Mouse (Mus musculus): ENCODE measurements around the gene S100a4. TPM values are rescaled to one million over a fixed set of nuclear protein-coding genes. Genes with fewer than 3 reads are reported as not detected.
A peak's percentile ranks its signal among the peaks of the same experiment; 100 is the strongest.

The S100a4 gene
- 0.34 and 0.50 TPM in 2 replicates for polyA plus RNA-seq (2014; fragmentation: Nextera tagmentation; extraction: Ambion mirVana)

DNA sequence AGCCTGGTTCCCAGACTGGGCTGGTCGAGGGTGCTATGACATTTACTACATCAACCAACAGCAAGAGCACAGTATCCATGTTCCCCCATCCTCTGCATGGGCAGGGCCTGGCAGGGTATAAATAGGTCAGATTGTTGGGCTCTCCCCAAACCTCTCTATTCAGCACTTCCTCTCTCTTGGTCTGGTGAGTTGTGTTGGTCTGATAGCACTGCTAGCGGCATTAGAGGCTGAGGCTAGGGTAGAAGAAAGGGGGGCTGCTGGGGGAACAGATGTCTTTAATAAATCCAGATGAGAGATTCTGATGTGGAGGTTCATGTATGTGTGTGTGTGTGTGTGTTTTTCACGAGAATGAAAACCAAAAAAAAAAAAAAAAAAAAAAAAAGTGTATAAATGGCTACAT, at the start of gene S100a4:
S100a4 (plus strand) TSS at position 149 of the 400 bp plus-strand sequence.
- Histone ChIP-seq H3K4me1 (ENCODE audit: control insufficient read depth, insufficient read depth, low read length) (no peaks in the 10 kb centered on the region), H3K4me2 (no peak within 1 kb of the TSS), H3K9me3 (ENCODE audit: control insufficient read depth, low read length) (no peaks in the 10 kb centered on the region), H3K9ac (ENCODE audit: low read length) (no peak within 1 kb of the TSS), H3K4me3 (ENCODE audit: low read depth, low read length) (no peak within 1 kb of the TSS), H3K27me3 (ENCODE audit: control insufficient read depth, insufficient read depth, low read length) (no peaks in the 10 kb centered on the region), H3K27ac (ENCODE audit: low read depth, low read length) (no peak within 1 kb of the TSS), H3K36me3 (ENCODE audit: control insufficient read depth, insufficient read depth, low read length) (no peaks in the 10 kb centered on the region)
- WGBS, result 67% methylated on average over 3 of the region's 3 CpGs
- ATAC-seq (ENCODE audit: low FRiP score) (no peak), DNase-seq (ENCODE audit: low spot score, missing footprints) (peak; percentile 61)

DNA sequence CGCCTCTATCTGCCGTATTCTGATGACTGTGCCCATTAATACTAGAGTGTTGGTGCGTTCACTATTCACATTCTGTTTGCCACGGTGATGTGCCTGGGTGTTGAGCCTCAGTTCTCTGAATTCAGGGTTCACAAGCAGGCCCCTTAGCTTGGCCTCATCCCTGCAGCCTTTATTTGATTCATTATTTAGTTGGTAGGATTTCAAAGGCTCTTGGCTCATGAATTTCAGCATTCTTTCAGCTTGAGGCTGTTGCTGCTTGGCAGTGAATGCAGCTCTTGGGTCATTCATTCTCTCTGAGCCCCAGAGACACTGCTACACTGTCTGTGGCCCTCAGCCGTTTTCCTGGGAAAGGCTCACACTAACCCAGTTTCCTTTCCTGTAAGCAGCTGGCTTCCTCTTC, 47.6 kb upstream of the S100a4 start:
- ATAC-seq (ENCODE audit: low FRiP score) (peak; percentile 79), DNase-seq (ENCODE audit: low spot score, missing footprints) (no peak)
- Histone ChIP-seq H3K4me1 (ENCODE audit: control insufficient read depth, insufficient read depth, low read length) (no peaks in the 10 kb centered on the region), H3K36me3 (ENCODE audit: control insufficient read depth, insufficient read depth, low read length) (no peaks in the 10 kb centered on the region), H3K4me3 (ENCODE audit: low read depth, low read length) (no peak overlapping the region), H3K9ac (ENCODE audit: low read length) (no peak overlapping the region), H3K27me3 (ENCODE audit: control insufficient read depth, insufficient read depth, low read length) (no peaks in the 10 kb centered on the region), H3K9me3 (ENCODE audit: control insufficient read depth, low read length) (no peaks in the 10 kb centered on the region), H3K4me2 (no peak overlapping the region), H3K27ac (ENCODE audit: low read depth, low read length) (no peak overlapping the region)
- 51% methylated on average over 5 of the region's 5 CpGs for WGBS

DNA sequence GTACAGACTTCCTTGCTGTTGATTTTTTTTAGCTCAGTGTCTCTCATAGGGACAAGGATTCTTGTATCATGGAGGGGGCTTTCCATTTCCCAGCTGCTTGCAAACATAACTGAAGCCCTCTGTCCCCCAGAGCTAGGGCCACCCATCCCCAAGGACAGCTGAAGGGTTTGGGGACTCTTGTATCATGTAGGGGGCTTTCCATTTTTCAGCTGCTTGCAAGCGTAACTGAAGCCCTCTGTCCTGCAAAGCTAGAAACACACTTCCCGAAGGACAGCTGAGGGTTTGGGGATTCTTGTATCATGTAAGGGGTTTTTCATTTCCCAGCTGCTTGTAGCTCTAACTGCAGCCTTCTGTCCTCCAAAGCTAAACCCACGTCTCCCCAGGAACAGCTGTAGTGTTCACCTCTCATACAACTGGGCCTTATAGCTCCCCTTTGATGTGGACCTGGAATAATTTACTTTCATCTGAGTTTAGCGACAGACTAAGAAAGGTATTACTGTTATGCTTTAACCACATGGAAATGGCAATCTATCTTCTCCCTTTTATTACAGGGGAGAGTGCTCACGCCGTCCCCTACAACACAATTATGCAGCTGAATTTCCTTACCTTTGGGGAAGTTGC, 43.5 kb upstream of the S100a4 start, which contains the start of gene S100a3:
S100a3 (plus strand) TSS at position 571 of the 621 bp plus-strand sequence.
- 84% methylated on average over 6 of the region's 6 CpGs for WGBS
- no peaks in the 10 kb centered on the region for H3K9me3 ChIP-seq (ENCODE audit: control insufficient read depth, low read length)
- no peak within 1 kb of the TSS for H3K27ac ChIP-seq (ENCODE audit: low read depth, low read length)
- no peak within 1 kb of the TSS for H3K4me2 ChIP-seq
- DNase-seq (ENCODE audit: low spot score, missing footprints) (no peak), ATAC-seq (ENCODE audit: low FRiP score) (no peak)
- H3K36me3 ChIP-seq (ENCODE audit: control insufficient read depth, insufficient read depth, low read length), result no peaks in the 10 kb centered on the region
- no peaks in the 10 kb centered on the region for H3K27me3 ChIP-seq (ENCODE audit: control insufficient read depth, insufficient read depth, low read length)
- H3K4me1 ChIP-seq (ENCODE audit: control insufficient read depth, insufficient read depth, low read length), result no peaks in the 10 kb centered on the region
- H3K9ac ChIP-seq (ENCODE audit: low read length), result no peak within 1 kb of the TSS
- H3K4me3 ChIP-seq (ENCODE audit: low read depth, low read length), result no peak within 1 kb of the TSS

DNA sequence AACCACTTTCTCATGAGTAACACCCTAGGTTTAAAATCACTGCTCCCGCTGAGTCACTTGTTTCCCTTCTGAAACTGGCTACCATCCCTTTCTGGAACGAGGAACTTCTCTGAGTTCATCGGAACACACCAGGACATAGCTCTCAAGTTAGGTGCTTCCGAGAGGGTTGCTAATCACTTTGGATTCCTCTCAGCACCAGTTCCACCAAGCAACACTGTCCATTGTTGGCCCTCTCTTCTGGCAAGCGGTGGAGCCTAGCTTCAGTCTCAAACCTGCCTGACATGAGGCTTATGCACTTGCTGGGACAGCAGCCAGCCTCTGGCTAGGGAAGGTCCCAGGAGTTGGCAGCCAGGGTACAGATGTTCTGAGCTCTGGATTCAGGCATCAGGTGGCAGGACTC, 28.9 kb upstream of the S100a4 start:
- H3K4me2 ChIP-seq, result no peak overlapping the region
- H3K9me3 ChIP-seq (ENCODE audit: control insufficient read depth, low read length), result no peaks in the 10 kb centered on the region

DNA sequence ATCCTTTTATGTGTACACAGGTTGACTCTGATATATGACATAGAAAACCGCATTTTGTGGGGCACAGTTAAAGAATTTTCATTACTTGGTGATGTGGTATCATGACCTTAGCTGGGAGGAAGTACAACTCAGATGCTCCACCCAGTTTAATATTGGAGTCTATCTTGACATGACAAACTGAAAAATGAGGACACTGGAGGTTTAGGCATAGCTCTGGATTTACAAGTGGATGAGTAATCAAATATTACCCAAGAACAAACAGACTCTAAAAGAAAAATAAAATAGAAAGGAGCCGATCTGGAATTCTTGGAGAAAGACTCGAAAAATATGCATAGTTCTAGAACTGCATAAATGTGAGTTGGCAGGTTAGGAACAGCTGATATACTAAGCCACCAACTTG, 28.3 kb upstream of the S100a4 start:
- Histone ChIP-seq H3K4me3 (ENCODE audit: low read depth, low read length) (no peak overlapping the region), H3K4me1 (ENCODE audit: control insufficient read depth, insufficient read depth, low read length) (no peaks in the 10 kb centered on the region), H3K27me3 (ENCODE audit: control insufficient read depth, insufficient read depth, low read length) (no peaks in the 10 kb centered on the region), H3K36me3 (ENCODE audit: control insufficient read depth, insufficient read depth, low read length) (no peaks in the 10 kb centered on the region), H3K9me3 (ENCODE audit: control insufficient read depth, low read length) (no peaks in the 10 kb centered on the region), H3K9ac (ENCODE audit: low read length) (no peak overlapping the region), H3K4me2 (no peak overlapping the region), H3K27ac (ENCODE audit: low read depth, low read length) (no peak overlapping the region)
- ATAC-seq (ENCODE audit: low FRiP score) (no peak), DNase-seq (ENCODE audit: low spot score, missing footprints) (no peak)
- WGBS, result 90% methylated on average over 3 of the region's 3 CpGs

More for the DNA sequence above, 28.9 kb upstream of the S100a4 start:
- H3K4me3 ChIP-seq (ENCODE audit: low read depth, low read length), result no peak overlapping the region
- no peaks in the 10 kb centered on the region for H3K36me3 ChIP-seq (ENCODE audit: control insufficient read depth, insufficient read depth, low read length)
- WGBS, result 74% methylated on average over 5 of the region's 5 CpGs
- no peaks in the 10 kb centered on the region for H3K4me1 ChIP-seq (ENCODE audit: control insufficient read depth, insufficient read depth, low read length)
- no peak overlapping the region for H3K9ac ChIP-seq (ENCODE audit: low read length)
- H3K27ac ChIP-seq (ENCODE audit: low read depth, low read length), result no peak overlapping the region
- DNase-seq (ENCODE audit: low spot score, missing footprints), result no peak
- ATAC-seq (ENCODE audit: low FRiP score), result no peak
- H3K27me3 ChIP-seq (ENCODE audit: control insufficient read depth, insufficient read depth, low read length), result no peaks in the 10 kb centered on the region

DNA sequence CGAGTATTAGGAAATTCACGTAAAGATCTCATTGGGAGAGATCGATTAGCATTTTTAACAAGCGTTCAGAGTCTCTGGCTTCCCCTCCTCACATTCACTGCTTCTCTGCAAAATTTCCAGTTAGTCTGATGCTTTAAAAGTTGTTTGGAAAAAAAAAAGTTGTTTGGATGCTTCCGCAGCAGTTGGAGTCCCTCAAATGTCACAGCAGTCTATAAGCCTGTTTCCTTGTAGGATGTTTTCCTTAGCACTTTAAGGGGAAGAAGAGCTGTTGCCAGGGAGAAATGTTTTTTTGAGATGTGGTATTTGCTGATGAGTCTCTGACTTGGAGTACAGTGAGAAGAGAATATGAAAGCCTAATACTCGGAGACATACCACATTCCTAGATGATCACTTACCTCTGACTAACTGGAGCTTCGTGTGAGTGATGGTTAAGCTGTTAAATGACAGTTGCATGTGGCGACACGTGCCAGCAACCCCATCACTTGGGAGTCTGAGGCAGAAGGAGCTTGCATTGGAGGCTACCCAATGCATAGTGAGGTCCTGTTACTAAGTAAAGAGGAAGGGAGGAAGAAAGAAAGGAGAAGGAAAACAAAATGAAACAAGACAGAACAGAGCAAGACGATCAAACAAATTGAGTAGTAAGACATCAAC, 27.1 kb upstream of the S100a4 start:
- WGBS, result 75% methylated on average over 10 of the region's 10 CpGs
- H3K4me3 ChIP-seq (ENCODE audit: low read depth, low read length), result no peak overlapping the region
- ATAC-seq (ENCODE audit: low FRiP score), result no peak
- H3K9me3 ChIP-seq (ENCODE audit: control insufficient read depth, low read length), result no peaks in the 10 kb centered on the region
- no peak overlapping the region for H3K27ac ChIP-seq (ENCODE audit: low read depth, low read length)
- DNase-seq (ENCODE audit: low spot score, missing footprints), result no peak
- H3K9ac ChIP-seq (ENCODE audit: low read length), result no peak overlapping the region
- H3K4me1 ChIP-seq (ENCODE audit: control insufficient read depth, insufficient read depth, low read length), result no peaks in the 10 kb centered on the region
- no peaks in the 10 kb centered on the region for H3K36me3 ChIP-seq (ENCODE audit: control insufficient read depth, insufficient read depth, low read length)
- H3K4me2 ChIP-seq, result no peak overlapping the region
- no peaks in the 10 kb centered on the region for H3K27me3 ChIP-seq (ENCODE audit: control insufficient read depth, insufficient read depth, low read length)

DNA sequence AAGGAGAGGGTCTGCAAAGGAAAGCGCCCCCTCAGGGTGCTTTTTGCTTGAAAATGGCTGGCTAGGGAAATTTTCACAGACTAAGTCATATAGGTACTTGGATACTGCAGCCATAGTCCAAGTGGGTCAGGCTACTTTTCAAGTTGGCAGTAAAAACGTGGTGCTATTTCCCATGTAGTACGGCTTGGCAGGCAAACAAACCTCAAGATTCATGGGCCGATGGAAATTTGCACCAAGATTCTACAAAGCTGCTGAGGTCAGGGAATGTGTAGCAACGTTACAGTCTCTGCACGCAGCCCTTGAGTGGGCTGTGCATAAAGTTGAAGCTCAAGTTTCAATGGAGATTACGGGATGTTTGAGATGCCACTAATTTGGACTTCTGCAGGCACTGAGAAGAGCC, 24.1 kb upstream of the S100a4 start:
- 79% methylated on average over 7 of the region's 7 CpGs for WGBS
- Histone ChIP-seq H3K9ac (ENCODE audit: low read length) (no peak overlapping the region), H3K4me2 (no peak overlapping the region), H3K27me3 (ENCODE audit: control insufficient read depth, insufficient read depth, low read length) (no peaks in the 10 kb centered on the region), H3K9me3 (ENCODE audit: control insufficient read depth, low read length) (no peaks in the 10 kb centered on the region; the same call in 1 of the 2 replicates), H3K4me3 (ENCODE audit: low read depth, low read length) (no peak overlapping the region), H3K27ac (ENCODE audit: low read depth, low read length) (no peak overlapping the region), H3K36me3 (ENCODE audit: control insufficient read depth, insufficient read depth, low read length) (no peaks in the 10 kb centered on the region), H3K4me1 (ENCODE audit: control insufficient read depth, insufficient read depth, low read length) (no peaks in the 10 kb centered on the region)
- no peak for ATAC-seq (ENCODE audit: low FRiP score)
- DNase-seq (ENCODE audit: low spot score, missing footprints), result no peak

DNA sequence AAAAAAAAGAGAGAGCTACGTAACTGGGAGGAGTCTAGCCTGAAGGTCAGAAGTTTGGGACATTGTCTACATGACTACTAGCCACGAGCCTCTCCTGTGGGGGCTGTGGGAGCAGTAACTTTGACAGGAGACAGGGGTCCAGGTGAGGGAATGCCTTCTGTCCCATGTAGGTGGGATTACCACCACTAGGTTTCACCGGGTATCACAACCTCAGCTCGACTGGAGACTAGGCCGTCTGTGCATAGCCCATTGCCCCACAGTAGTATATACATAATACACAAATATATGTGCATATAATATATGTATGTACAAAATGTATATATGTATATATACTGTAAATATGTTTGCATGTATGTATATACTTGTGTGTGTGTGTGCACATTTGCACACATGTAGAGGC, 22.4 kb upstream of the S100a4 start:
- Histone ChIP-seq H3K9me3 (ENCODE audit: control insufficient read depth, low read length) (no peaks in the 10 kb centered on the region; the same call in 1 of the 2 replicates), H3K4me1 (ENCODE audit: control insufficient read depth, insufficient read depth, low read length) (no peaks in the 10 kb centered on the region), H3K9ac (ENCODE audit: low read length) (no peak overlapping the region), H3K4me2 (no peak overlapping the region), H3K4me3 (ENCODE audit: low read depth, low read length) (no peak overlapping the region), H3K36me3 (ENCODE audit: control insufficient read depth, insufficient read depth, low read length) (no peaks in the 10 kb centered on the region), H3K27me3 (ENCODE audit: control insufficient read depth, insufficient read depth, low read length) (no peaks in the 10 kb centered on the region), H3K27ac (ENCODE audit: low read depth, low read length) (no peak overlapping the region)
- ATAC-seq (ENCODE audit: low FRiP score) (no peak), DNase-seq (ENCODE audit: low spot score, missing footprints) (peak; percentile 69)
- WGBS, result 96% methylated on average over 5 of the region's 5 CpGs

DNA sequence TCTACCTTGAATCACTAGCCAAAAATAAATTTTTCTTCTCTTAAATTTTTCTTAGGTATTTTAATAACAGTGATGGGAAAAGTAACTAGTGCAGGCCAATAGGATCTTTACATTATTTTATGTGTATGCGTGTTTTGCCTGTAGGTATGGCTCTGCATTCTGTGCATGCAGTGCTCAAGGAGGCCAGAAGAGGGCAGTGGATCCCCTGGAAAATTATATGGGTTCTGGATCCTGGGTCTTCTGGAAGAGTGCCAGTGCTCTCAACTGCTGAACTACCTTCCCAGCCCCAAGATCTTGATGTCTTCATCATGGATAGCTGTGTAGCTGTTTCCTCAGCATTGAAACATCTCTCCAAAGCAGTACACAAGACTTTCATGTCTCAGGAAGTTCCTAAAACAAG, 21.4 kb upstream of the S100a4 start:
- Histone ChIP-seq H3K4me1 (ENCODE audit: control insufficient read depth, insufficient read depth, low read length) (no peaks in the 10 kb centered on the region), H3K27ac (ENCODE audit: low read depth, low read length) (no peak overlapping the region), H3K4me3 (ENCODE audit: low read depth, low read length) (no peak overlapping the region), H3K36me3 (ENCODE audit: control insufficient read depth, insufficient read depth, low read length) (no peaks in the 10 kb centered on the region), H3K9ac (ENCODE audit: low read length) (no peak overlapping the region), H3K9me3 (ENCODE audit: control insufficient read depth, low read length) (no peaks in the 10 kb centered on the region; the same call in 1 of the 2 replicates), H3K27me3 (ENCODE audit: control insufficient read depth, insufficient read depth, low read length) (no peaks in the 10 kb centered on the region), H3K4me2 (no peak overlapping the region)
- 92% methylated on average over 1 of the region's 1 CpGs for WGBS
- DNase-seq (ENCODE audit: low spot score, missing footprints), result peak; percentile 81
- no peak for ATAC-seq (ENCODE audit: low FRiP score)
